Mouse (Mus musculus) hindlimb bud, embryonic 11.5 days (tissue): ENCODE data around the gene Olfr801.

Source experiments
- DNase-seq: peaks from one replicate; pipeline ENCODE4 v3.0.0-alpha.2; 2012; ENCODE audit warnings: low read depth, low spot score; ENCODE audit errors: extremely low spot score

The Olfr801 gene

GRCm38 (mm10) chr10:129673765-129674164 is at the start of gene Olfr801:
Gene Olfr801 (minus strand): TSS chr10:129673865.
- no peak for DNase-seq

- DNase-seq: no peak
Observed at GRCm38 (mm10) chr10:129702910-129703309, 29.2 kb upstream of the Olfr801 start, which contains the start of gene Olfr804. Gene Olfr804 (plus strand): TSS chr10:129703210.

GRCm38 (mm10) chr10:129694186-129694585 is 20.5 kb upstream of the Olfr801 start, which contains the start of gene Olfr803:
Gene Olfr803 (minus strand): TSS chr10:129694286.
- DNase-seq: no peak

- DNase-seq: no peak
Observed at GRCm38 (mm10) chr10:129688069-129688468, 14.4 kb upstream of the Olfr801 start, which contains the start of gene Olfr802. Gene Olfr802 (minus strand): TSS chr10:129688169.

- no peak for DNase-seq
Observed at GRCm38 (mm10) chr10:129657394-129657793, 16.3 kb downstream of the Olfr801 start, which contains the start of gene Olfr800. Gene Olfr800 (plus strand): TSS chr10:129657694.

- no peak for DNase-seq
Observed at GRCm38 (mm10) chr10:129651763-129652162, 21.9 kb downstream of the Olfr801 start.

GRCm38 (mm10) chr10:129637184-129637583 is 36.5 kb downstream of the Olfr801 start, which contains the start of gene Olfr799:
Gene Olfr799 (plus strand): TSS chr10:129637484.
- no peak for DNase-seq

GRCm38 (mm10) chr10:129627834-129628233 is 45.8 kb downstream of the Olfr801 start, which contains the start of gene Olfr798:
Gene Olfr798 (minus strand): TSS chr10:129627934.
- DNase-seq: no peak

GRCm38 (mm10) chr10:129623251-129623650 is 50.4 kb downstream of the Olfr801 start:
- DNase-seq: no peak

- no peak for DNase-seq
Observed at GRCm38 (mm10) chr10:129621724-129622123, 51.9 kb downstream of the Olfr801 start.
